Mouse (Mus musculus): ENCODE measurements around the gene Runx1.

Gene Runx1

GRCm38 (mm10) chr16:92565291-92565690 is 260.7 kb downstream of the Runx1 start:
- no peak for DNase-seq (ENCODE audit: low spot score)

GRCm38 (mm10) chr16:92555051-92555450 is 270.9 kb downstream of the Runx1 start:
- no peak for DNase-seq (ENCODE audit: low spot score)

- DNase-seq (ENCODE audit: low spot score): no peak
Measured at GRCm38 (mm10) chr16:92552858-92553257, 273.1 kb downstream of the Runx1 start.

- no peak for DNase-seq (ENCODE audit: low spot score)
Measured at GRCm38 (mm10) chr16:92552106-92552382, 273.9 kb downstream of the Runx1 start.

Data from ovary, postnatal 10 days (tissue).